Mouse (Mus musculus) liver, adult 2 months (tissue): ENCODE measurements around the gene Calml3. TPM values are rescaled to one million over a fixed set of nuclear protein-coding genes. Genes with fewer than 3 reads are reported as not detected.

Experiments
- DNase-seq: peaks from one replicate; pipeline ENCODE4 v3.0.0-alpha.2; 2011; ENCODE audit warnings: low read depth, low spot score; ENCODE audit errors: extremely low read depth
- H3K27ac ChIP-seq: fragments of 200-500 bp; replicated peaks from 2 replicates; pipeline ENCODE4 v1.5.1; 2012; ENCODE audit warnings: low read depth, mild to moderate bottlenecking, control low read depth, inconsistent platforms, low read length; ENCODE audit not compliant: insufficient read depth
- H3K27me3 ChIP-seq: fragments of 200-500 bp; 2 replicates; pipeline ENCODE4 v1.6.1; 2012; ENCODE audit warnings: mild to moderate bottlenecking, moderate library complexity, low read length, inconsistent platforms; ENCODE audit not compliant: control insufficient read depth, insufficient read depth
- H3K36me3 ChIP-seq: fragments of 200-500 bp; 2 replicates; pipeline ENCODE4 v1.6.1; 2012; ENCODE audit warnings: low read length, inconsistent platforms; ENCODE audit not compliant: control insufficient read depth, insufficient read depth
- H3K4me1 ChIP-seq: fragments of 200-500 bp; 2 replicates; pipeline ENCODE4 v1.6.1; 2011; ENCODE audit warnings: low read length; ENCODE audit not compliant: control insufficient read depth, insufficient read depth
- H3K4me3 ChIP-seq: fragments of 200-500 bp; 2 replicates; pipeline ENCODE4 v1.5.1; 2011; ENCODE audit warnings: low read depth, mild to moderate bottlenecking, control low read depth, low read length, moderate library complexity; ENCODE audit not compliant: insufficient read depth
- H3K79me2 ChIP-seq: fragments of 200-500 bp; 2 replicates; pipeline ENCODE4 v1.6.1; 2012; ENCODE audit warnings: inconsistent platforms, mild to moderate bottlenecking, low read length, moderate library complexity; ENCODE audit not compliant: control insufficient read depth, insufficient read depth
- H3K9ac ChIP-seq: fragments of 200-500 bp; 2 replicates; pipeline ENCODE4 v1.6.1; 2012; ENCODE audit warnings: low read depth, mild to moderate bottlenecking, control low read depth, inconsistent platforms, low read length
- CTCF ChIP-seq: fragments of 200-500 bp; IDR thresholded peaks from 2 replicates; pipeline ENCODE4 v1.5.1; 2011; ENCODE audit warnings: low read depth, low read length, control low read depth
- POLR2A ChIP-seq: fragments of 200-500 bp; IDR thresholded peaks from 2 replicates; pipeline ENCODE4 v1.6.1; 2011; ENCODE audit warnings: low read length, control low read depth; ENCODE audit not compliant: insufficient read depth; ENCODE audit errors: extremely low read depth
- WGBS: fragments of 180-500 bp; shearing (Covaris S2); methylation state at CpG from one replicate; pipeline ENCODE4 v1.1.7; 2018; 5-methylcytosine and 5-hydroxymethylcytosine counted together
- polyA plus RNA-seq: library from polyadenylated mRNA; depleted of rRNA; stranded (reverse); fragments of >200 nt; gene quantifications from 2 replicates; pipeline ENCODE4 v1.2.3, GENCODE M21; 2012; rRNA removed
- total RNA-seq: library from RNA; depleted of rRNA; stranded (reverse); fragments of >200 nt; gene quantifications from 2 replicates; pipeline ENCODE4 v1.2.3, GENCODE M21; 2014; rRNA removed

Gene Calml3
- total and polyA plus RNA-seq, 2 experiments, result not detected

DNA sequence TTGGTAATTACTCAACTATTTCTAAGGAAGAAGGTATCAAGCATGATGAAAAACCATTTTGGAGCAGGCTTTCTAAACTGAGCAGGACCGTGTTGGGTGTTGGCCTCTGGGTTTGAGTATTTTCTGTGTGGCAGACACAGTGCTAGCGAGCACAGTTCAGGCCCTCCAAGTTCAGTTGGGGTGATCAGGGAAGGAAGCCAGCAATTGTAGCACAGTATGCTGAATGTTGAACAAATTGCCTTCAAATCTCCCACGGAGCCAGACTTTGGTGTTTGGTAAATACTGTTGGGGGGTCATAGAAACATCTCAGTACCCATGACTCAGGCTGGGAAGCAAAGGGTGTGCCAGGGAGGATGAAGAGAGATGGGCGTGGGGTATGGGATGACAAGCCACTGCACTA lies 43.0 kb downstream of the Calml3 start:
- no peak overlapping the region for H3K27ac ChIP-seq
- no peaks in the 10 kb centered on the region for H3K36me3 ChIP-seq
- no peaks in the 10 kb centered on the region for H3K27me3 ChIP-seq
- DNase-seq, result no peak
- H3K4me1 ChIP-seq, result peaks cover 4% of the 10 kb centered on the region
- no peak overlapping the region for H3K9ac ChIP-seq
- 83% methylated on average over 4 of the region's 4 CpGs for WGBS
- no peak overlapping the region for H3K4me3 ChIP-seq
- no peak for TF ChIP-seq CTCF
- TF ChIP-seq POLR2A, result no peak
- no peaks in the 10 kb centered on the region for H3K79me2 ChIP-seq

GRCm38 (mm10) chr13:3758347-3758746 lies 45.8 kb downstream of the Calml3 start:
- Histone ChIP-seq H3K27me3 (no peaks in the 10 kb centered on the region), H3K4me1 (no peaks in the 10 kb centered on the region), H3K4me3 (no peak overlapping the region), H3K9ac (no peak overlapping the region), H3K36me3 (no peaks in the 10 kb centered on the region), H3K27ac (no peak overlapping the region), H3K79me2 (no peaks in the 10 kb centered on the region)
- TF ChIP-seq CTCF (no peak), POLR2A (no peak)
- DNase-seq, result no peak
- WGBS, result 89% methylated on average over 2 of the region's 2 CpGs

GRCm38 (mm10) chr13:3753291-3753690 lies 50.8 kb downstream of the Calml3 start:
- H3K79me2 ChIP-seq, result no peaks in the 10 kb centered on the region
- 66% methylated on average over 2 of the region's 2 CpGs for WGBS
- H3K9ac ChIP-seq, result no peak overlapping the region
- no peak for DNase-seq
- 0 out of 2 replicates have a peak, but pooled peaks cover 6% of the 10 kb centered on the region for H3K4me1 ChIP-seq
- H3K4me3 ChIP-seq, result no peak overlapping the region
- H3K36me3 ChIP-seq, result no peaks in the 10 kb centered on the region
- TF ChIP-seq POLR2A (no peak), CTCF (no peak)
- no peak overlapping the region for H3K27ac ChIP-seq
- no peaks in the 10 kb centered on the region for H3K27me3 ChIP-seq

Other genes with a start within 250 kb of the Calml3 start
- 10.8 and 12.2 TPM in 2 replicates for gene Fam208b, start 193.2 kb downstream of the Calml3 start, total RNA-seq
- 0.90 and 1.5 TPM in 2 replicates for gene Fam208b, start 193.2 kb downstream of the Calml3 start, polyA plus RNA-seq
- gene Asb13, start 170.3 kb downstream of the Calml3 start, total RNA-seq, result 14.7 and 19.0 TPM in 2 replicates
- gene Asb13, start 170.3 kb downstream of the Calml3 start, polyA plus RNA-seq, result 34.9 and 35.2 TPM in 2 replicates
- gene Calm4, start 33.4 kb upstream of the Calml3 start, total RNA-seq, result not detected in 2 replicates
- not detected in 2 replicates for gene Calm4, start 33.4 kb upstream of the Calml3 start, polyA plus RNA-seq
- gene Calm5, start 49.9 kb upstream of the Calml3 start, total RNA-seq, result not detected in 2 replicates
- not detected in 2 replicates for gene Calm5, start 49.9 kb upstream of the Calml3 start, polyA plus RNA-seq
- 20.5 and 26.3 TPM in 2 replicates for gene Net1, start 113.9 kb upstream of the Calml3 start, total RNA-seq
- gene Net1, start 113.9 kb upstream of the Calml3 start, polyA plus RNA-seq, result 17.1 and 18.4 TPM in 2 replicates
- gene Tubal3, start 114.0 kb upstream of the Calml3 start, total RNA-seq, result not detected in 2 replicates
- gene Tubal3, start 114.0 kb upstream of the Calml3 start, polyA plus RNA-seq, result not detected in 2 replicates
- gene Ucn3, start 141.0 kb upstream of the Calml3 start, total RNA-seq, result not detected in 2 replicates
- gene Ucn3, start 141.0 kb upstream of the Calml3 start, polyA plus RNA-seq, result not detected in 2 replicates
- gene Akr1c14, start 244.7 kb upstream of the Calml3 start, total RNA-seq, result 559 and 727 TPM in 2 replicates
- 72.5 and 77.5 TPM in 2 replicates for gene Akr1c14, start 244.7 kb upstream of the Calml3 start, polyA plus RNA-seq